Mouse (Mus musculus) fibroblast of lung, adult 2 months (primary cell): Measurements from ENCODE around the gene Itga10.
"Not testable (repeated sequence)": the region's sequence is repeated elsewhere in the genome, so short reads cannot be mapped to it uniquely, and the experiment has no call there.

Experiments used
- DNase-seq: peaks from one replicate; pipeline ENCODE4 v3.0.0-alpha.2; 2011; ENCODE audit warnings: low read depth

Itga10 gene

GRCm38 (mm10) chr3:96634928-96635879, 10.2 kb upstream of the Itga10 start, which contains the start of the genes Pex11b and Gm42957:
TSS of gene Pex11b (plus strand) at chr3:96635376.
TSS of gene Gm42957 (plus strand) at chr3:96635474.
- DNase-seq = peak; percentile 57

- DNase-seq = no peak
These were observed 9.5 kb upstream of the Itga10 start for GRCm38 (mm10) chr3:96635906-96636305.

- DNase-seq = no peak
These were observed 8.9 kb upstream of the Itga10 start for GRCm38 (mm10) chr3:96636448-96636847.

GRCm38 (mm10) chr3:96639219-96639618, 6.2 kb upstream of the Itga10 start:
- no peak for DNase-seq

GRCm38 (mm10) chr3:96647365-96647764, 2.0 kb downstream of the Itga10 start:
- DNase-seq = no peak

GRCm38 (mm10) chr3:96660901-96661300, 15.5 kb downstream of the Itga10 start:
- no peak for DNase-seq

- DNase-seq = no peak
These were observed 17.4 kb downstream of the Itga10 start for GRCm38 (mm10) chr3:96662731-96663316.

GRCm38 (mm10) chr3:96663432-96664239, 18.3 kb downstream of the Itga10 start:
- peak; percentile 90 for DNase-seq

GRCm38 (mm10) chr3:96665732-96666363, 20.5 kb downstream of the Itga10 start:
- not testable (repeated sequence) for DNase-seq

- DNase-seq = no peak
These were observed 21.5 kb downstream of the Itga10 start for GRCm38 (mm10) chr3:96666916-96667315.

GRCm38 (mm10) chr3:96667316-96667715, 21.9 kb downstream of the Itga10 start:
- no peak for DNase-seq

- no peak for DNase-seq
These were observed 23.2 kb downstream of the Itga10 start for GRCm38 (mm10) chr3:96668424-96669067.

- peak; percentile 77 for DNase-seq
These were observed 24.5 kb downstream of the Itga10 start, which contains the start of gene Ankrd35 for GRCm38 (mm10) chr3:96669727-96670468. TSS of gene Ankrd35 (plus strand) at chr3:96670131.

GRCm38 (mm10) chr3:96671519-96671918, 26.1 kb downstream of the Itga10 start:
- no peak for DNase-seq

GRCm38 (mm10) chr3:96673514-96673913, 28.1 kb downstream of the Itga10 start:
- no peak for DNase-seq

- no peak for DNase-seq
These were observed 29.1 kb downstream of the Itga10 start for GRCm38 (mm10) chr3:96674442-96674841.

GRCm38 (mm10) chr3:96675171-96675570, 29.8 kb downstream of the Itga10 start:
- DNase-seq = no peak

GRCm38 (mm10) chr3:96675690-96676089, 30.3 kb downstream of the Itga10 start:
- DNase-seq = no peak

- DNase-seq = no peak
These were observed 33.1 kb downstream of the Itga10 start for GRCm38 (mm10) chr3:96678456-96678855.

- no peak for DNase-seq
These were observed 33.8 kb downstream of the Itga10 start for GRCm38 (mm10) chr3:96679159-96679674.
